Mouse (Mus musculus) kidney, adult 2 months (tissue): ENCODE results near the gene Mrps25.

Source experiments
- CTCF ChIP-seq: fragments of 200-500 bp; conservative IDR thresholded peaks from 2 replicates; pipeline ENCODE4 v1.5.1; 2011; ENCODE audit warnings: low read depth, mild to moderate bottlenecking, control low read depth, low read length, moderate library complexity, mixed read lengths; ENCODE audit not compliant: insufficient read depth, insufficient read length
- POLR2A ChIP-seq: fragments of 200-500 bp; IDR thresholded peaks from one replicate; pipeline ENCODE4 v1.6.1; 2011; ENCODE audit warnings: low read depth, low read length, control low read depth

DNA sequence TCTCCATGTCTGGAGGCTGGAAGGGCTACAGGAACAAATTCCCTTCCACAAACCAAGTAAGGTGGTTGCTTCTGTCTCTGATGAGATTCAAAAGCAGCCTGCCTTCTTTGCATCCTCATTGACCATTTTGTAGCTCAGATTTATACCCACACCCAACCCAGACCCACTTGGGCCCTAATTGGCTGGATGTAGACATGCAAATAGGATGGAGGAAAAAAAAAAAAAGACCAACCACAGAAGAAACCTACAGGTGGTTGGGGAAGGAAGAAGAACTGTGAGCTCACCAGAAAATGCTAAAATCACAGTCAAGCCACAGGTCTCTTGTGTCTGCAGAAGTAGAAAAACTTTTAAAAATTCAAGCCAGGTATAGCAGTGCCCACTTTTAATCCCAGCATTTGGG lies 45.3 kb upstream of the Mrps25 start:
- TF ChIP-seq CTCF (no peak), POLR2A (no peak)
